Mouse (Mus musculus): ENCODE results near the gene Ppp4r4. TPM values are rescaled to one million over a fixed set of nuclear protein-coding genes. Genes with fewer than 3 reads are reported as not detected.

Ppp4r4 gene
- polyA plus RNA-seq, 1 experiment from 2014 or later: 1.8 TPM

- DNase-seq (ENCODE audit: low spot score) (no peak), ATAC-seq (replicated peaks; ENCODE audit: low FRiP score, low read depth) (no peak)
- WGBS: 94% methylated on average over 6 of the region's 6 CpGs
- Histone ChIP-seq H3K27ac (no peak overlapping the region), H3K27me3 (ENCODE audit: insufficient read depth, low read length) (no peaks in the 10 kb centered on the region), H3K9ac (ENCODE audit: low read depth, low read length) (no peak overlapping the region), H3K9me3 (replicated peaks; ENCODE audit: low read length) (no peaks in the 10 kb centered on the region; the same call in 1 of the 2 replicates), H3K36me3 (ENCODE audit: insufficient read depth, low read length) (no peaks in the 10 kb centered on the region), H3K4me1 (replicated peaks; ENCODE audit: insufficient read depth, low read length) (no peaks in the 10 kb centered on the region), H3K4me2 (ENCODE audit: low read length) (no peak overlapping the region), H3K4me3 (replicated peaks; ENCODE audit: low read depth, low read length) (no peak overlapping the region)
- TF ChIP-seq CTCF (IDR thresholded peaks at IDR 0.05; ENCODE audit: low read depth): no peak
Observed at GRCm38 (mm10) chr12:103518640-103519039, 13.4 kb upstream of the Ppp4r4 start.

GRCm38 (mm10) chr12:103530596-103530995 is 1.5 kb upstream of the Ppp4r4 start:
- Histone ChIP-seq H3K9ac (ENCODE audit: low read depth, low read length) (no peak overlapping the region), H3K4me1 (replicated peaks; ENCODE audit: insufficient read depth, low read length) (no peaks in the 10 kb centered on the region), H3K36me3 (ENCODE audit: insufficient read depth, low read length) (no peaks in the 10 kb centered on the region), H3K4me2 (ENCODE audit: low read length) (no peak overlapping the region), H3K4me3 (replicated peaks; ENCODE audit: low read depth, low read length) (no peak overlapping the region), H3K9me3 (replicated peaks; ENCODE audit: low read length) (no peaks in the 10 kb centered on the region), H3K27ac (no peak overlapping the region), H3K27me3 (ENCODE audit: insufficient read depth, low read length) (no peaks in the 10 kb centered on the region; the same call in 1 of the 2 replicates)
- 75% methylated on average over 2 of the region's 2 CpGs for WGBS
- no peak for ATAC-seq (replicated peaks; ENCODE audit: low FRiP score, low read depth)
- no peak for TF ChIP-seq CTCF (IDR thresholded peaks at IDR 0.05; ENCODE audit: low read depth)
- DNase-seq (ENCODE audit: low spot score): no peak

- DNase-seq (ENCODE audit: low spot score) (peak; percentile 6), ATAC-seq (replicated peaks; ENCODE audit: low FRiP score, low read depth) (peak; percentile 64)
- H3K27ac ChIP-seq: no peak overlapping the region; the same call in 1 of the 2 replicates
- peak overlapping the region; percentile 49 for H3K4me3 ChIP-seq (replicated peaks; ENCODE audit: low read depth, low read length)
- 2% methylated on average over 42 of the region's 44 CpGs for WGBS
- no peaks in the 10 kb centered on the region for H3K36me3 ChIP-seq (ENCODE audit: insufficient read depth, low read length)
- TF ChIP-seq CTCF (IDR thresholded peaks at IDR 0.05; ENCODE audit: low read depth): no peak
- H3K27me3 ChIP-seq (ENCODE audit: insufficient read depth, low read length): no peaks in the 10 kb centered on the region; the same call in 1 of the 2 replicates
- H3K4me1 ChIP-seq (replicated peaks; ENCODE audit: insufficient read depth, low read length): no peaks in the 10 kb centered on the region
- H3K4me2 ChIP-seq (ENCODE audit: low read length): peak overlapping the region; percentile 88
- no peaks in the 10 kb centered on the region for H3K9me3 ChIP-seq (replicated peaks; ENCODE audit: low read length)
- peak overlapping the region; percentile 59 for H3K9ac ChIP-seq (ENCODE audit: low read depth, low read length)
Observed at GRCm38 (mm10) chr12:103532649-103533395, 739 bp downstream of the Ppp4r4 start.

- Histone ChIP-seq H3K9me3 (replicated peaks; ENCODE audit: low read length) (no peaks in the 10 kb centered on the region), H3K4me3 (replicated peaks; ENCODE audit: low read depth, low read length) (no peak overlapping the region), H3K27ac (no peak overlapping the region), H3K36me3 (ENCODE audit: insufficient read depth, low read length) (no peaks in the 10 kb centered on the region), H3K9ac (ENCODE audit: low read depth, low read length) (no peak overlapping the region), H3K4me1 (replicated peaks; ENCODE audit: insufficient read depth, low read length) (no peaks in the 10 kb centered on the region), H3K4me2 (ENCODE audit: low read length) (no peak overlapping the region), H3K27me3 (ENCODE audit: insufficient read depth, low read length) (no peaks in the 10 kb centered on the region)
- 65% methylated on average over 4 of the region's 4 CpGs for WGBS
- no peak for ATAC-seq (replicated peaks; ENCODE audit: low FRiP score, low read depth)
- TF ChIP-seq CTCF (IDR thresholded peaks at IDR 0.05; ENCODE audit: low read depth): no peak
- no peak for DNase-seq (ENCODE audit: low spot score)
Observed at GRCm38 (mm10) chr12:103540429-103540828, 8.3 kb downstream of the Ppp4r4 start.

- Histone ChIP-seq H3K9me3 (replicated peaks; ENCODE audit: low read length) (no peaks in the 10 kb centered on the region), H3K27me3 (ENCODE audit: insufficient read depth, low read length) (no peaks in the 10 kb centered on the region), H3K36me3 (ENCODE audit: insufficient read depth, low read length) (no peaks in the 10 kb centered on the region), H3K4me2 (ENCODE audit: low read length) (no peak overlapping the region), H3K9ac (ENCODE audit: low read depth, low read length) (no peak overlapping the region), H3K27ac (no peak overlapping the region), H3K4me1 (replicated peaks; ENCODE audit: insufficient read depth, low read length) (no peaks in the 10 kb centered on the region), H3K4me3 (replicated peaks; ENCODE audit: low read depth, low read length) (no peak overlapping the region)
- WGBS: 85% methylated on average over 2 of the region's 2 CpGs
- ATAC-seq (replicated peaks; ENCODE audit: low FRiP score, low read depth) (no peak), DNase-seq (ENCODE audit: low spot score) (no peak)
- TF ChIP-seq CTCF (IDR thresholded peaks at IDR 0.05; ENCODE audit: low read depth): no peak
Observed at GRCm38 (mm10) chr12:103543351-103543750, 11.3 kb downstream of the Ppp4r4 start.

- Histone ChIP-seq H3K4me2 (ENCODE audit: low read length) (no peak overlapping the region), H3K27ac (no peak overlapping the region), H3K9ac (ENCODE audit: low read depth, low read length) (no peak overlapping the region), H3K27me3 (ENCODE audit: insufficient read depth, low read length) (no peaks in the 10 kb centered on the region), H3K36me3 (ENCODE audit: insufficient read depth, low read length) (no peaks in the 10 kb centered on the region), H3K4me3 (replicated peaks; ENCODE audit: low read depth, low read length) (no peak overlapping the region), H3K9me3 (replicated peaks; ENCODE audit: low read length) (no peaks in the 10 kb centered on the region), H3K4me1 (replicated peaks; ENCODE audit: insufficient read depth, low read length) (no peaks in the 10 kb centered on the region)
- TF ChIP-seq CTCF (IDR thresholded peaks at IDR 0.05; ENCODE audit: low read depth): peak; percentile 85
- peak; percentile 84 for DNase-seq (ENCODE audit: low spot score)
- 5% methylated on average over 3 of the region's 3 CpGs for WGBS
- no peak for ATAC-seq (replicated peaks; ENCODE audit: low FRiP score, low read depth)
Observed at GRCm38 (mm10) chr12:103544213-103544612, 12.1 kb downstream of the Ppp4r4 start.

Data from kidney, postnatal 0 days (tissue).